Comparison of ENCODE assay signal across 9 mouse cellular contexts in the genomic region with DNA sequence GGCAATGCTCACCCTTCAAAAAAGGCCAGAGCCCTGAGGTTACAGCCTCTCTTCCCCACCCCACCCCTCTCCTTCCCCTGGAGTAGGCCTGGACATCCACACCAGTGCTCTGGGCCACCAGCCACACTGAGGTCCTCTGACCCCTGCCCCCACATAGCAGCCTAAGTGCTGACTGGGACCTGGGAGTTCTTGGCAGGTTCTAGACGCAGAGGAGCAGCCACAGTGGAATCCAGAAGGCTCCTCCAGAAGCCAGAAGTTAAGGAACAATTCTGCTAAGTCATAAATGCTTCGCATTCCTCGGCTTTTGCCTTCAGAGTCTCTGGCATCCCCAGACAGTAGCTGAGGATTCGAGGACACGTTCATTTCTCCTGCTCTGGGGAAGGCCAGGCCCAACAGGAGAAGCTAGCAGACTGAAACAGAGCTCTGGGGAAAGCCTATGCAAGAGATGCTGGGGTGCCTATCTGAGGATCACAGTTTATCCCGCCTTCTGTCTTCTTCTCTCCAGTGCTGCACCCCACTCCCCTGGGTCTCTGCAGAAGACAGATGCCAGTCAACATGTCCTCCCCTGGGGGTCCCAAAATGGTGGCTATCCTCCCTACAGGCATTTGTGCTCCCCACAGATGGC.
DNase-seq lines count a peak whose midpoint lies in the region; ATAC-seq and TF ChIP-seq lines count a peak whose summit lies in the region.
"Had no signal": no experiment of that assay in that cellular context is flagged by ENCODE, and none has a peak within 500 bp of the region (broad histone marks: within the 10 kb centered on the region; RNA-seq: fewer than 3 reads in every experiment).

No protein-coding gene starts in this region.

- no peaks in the 10 kb centered on the region for H3K36me3 ChIP-seq in kidney, adult 2 months (ENCODE audit: control insufficient read depth, insufficient read depth, low read length)
- H3K36me3 ChIP-seq in kidney, embryonic 15.5 days, result no peaks in the 10 kb centered on the region
- peaks cover 3% of the 10 kb centered on the region; the same call in 1 of the 2 replicates for H3K36me3 ChIP-seq in kidney, embryonic 14.5 days (ENCODE audit: control insufficient read depth, insufficient read depth, low read length)
- H3K36me3 ChIP-seq in hindbrain, embryonic 16.5 days (ENCODE audit: control insufficient read depth, insufficient read depth, low read length), result no peaks in the 10 kb centered on the region
- H3K36me3 ChIP-seq: liver, embryonic 15.5 days had no signal

- no peaks in the 10 kb centered on the region for H3K9me3 ChIP-seq in kidney, embryonic 15.5 days (replicated peaks)
- H3K9me3 ChIP-seq in kidney, embryonic 14.5 days (ENCODE audit: control insufficient read depth, low read length), result no peaks in the 10 kb centered on the region
- no peaks in the 10 kb centered on the region for H3K9me3 ChIP-seq in hindbrain, embryonic 16.5 days (ENCODE audit: control insufficient read depth, low read length)
- H3K9me3 ChIP-seq: liver, embryonic 15.5 days had no signal

- no peak for TF ChIP-seq POLR2A in kidney, adult 2 months (IDR thresholded peaks at IDR 0.05; ENCODE audit: low read depth, low read length)

- ATAC-seq in kidney, embryonic 15.5 days (replicated peaks; ENCODE audit: low FRiP score), result no peak
- ATAC-seq in kidney, embryonic 14.5 days (ENCODE audit: low FRiP score, low TSS enrichment), result no peak
- no peak for ATAC-seq in erythroblast, adult 5-6 weeks (replicated peaks; ENCODE audit: low FRiP score, poor library complexity, severe bottlenecking)
- no peak for ATAC-seq in hindbrain, embryonic 16.5 days

- DNase-seq in kidney, adult 2 months, result peak; percentile 52
- DNase-seq in embryo, embryonic 11 days, result peak; percentile 13
- DNase-seq in lung, postnatal 36 days, result peak; percentile 26

- WGBS in kidney, adult 2 months, result 41% methylated on average over 6 of the region's 6 CpGs
- WGBS in kidney, embryonic 15.5 days, result 51% methylated on average over 6 of the region's 6 CpGs
- 47% methylated on average over 6 of the region's 6 CpGs for WGBS in kidney, embryonic 14.5 days
- WGBS in hindbrain, embryonic 16.5 days, result 64% methylated on average over 6 of the region's 6 CpGs

- 0 out of 2 replicates have a peak, but pooled peaks cover 2% of the 10 kb centered on the region for H3K4me1 ChIP-seq in kidney, adult 2 months (ENCODE audit: control insufficient read depth, insufficient read depth, low read length)
- peaks cover 12% of the 10 kb centered on the region; the same call in 1 of the 2 replicates for H3K4me1 ChIP-seq in kidney, embryonic 15.5 days
- 0 out of 2 replicates have a peak, but pooled peaks cover 3% of the 10 kb centered on the region for H3K4me1 ChIP-seq in kidney, embryonic 14.5 days (ENCODE audit: control insufficient read depth, insufficient read depth, low read length)
- no peaks in the 10 kb centered on the region for H3K4me1 ChIP-seq in hindbrain, embryonic 16.5 days (ENCODE audit: control insufficient read depth, insufficient read depth, low read depth, low read length)
- H3K4me1 ChIP-seq: liver, embryonic 15.5 days had no signal

- no peak overlapping the region for H3K27ac ChIP-seq in kidney, adult 2 months (ENCODE audit: insufficient read depth, low read depth, low read length)
- no peak overlapping the region for H3K27ac ChIP-seq in kidney, embryonic 15.5 days
- 0 out of 2 replicates have a peak overlapping the region, but pooled peaks have one; percentile 42 for H3K27ac ChIP-seq in kidney, embryonic 14.5 days (ENCODE audit: low read depth, low read length)
- H3K27ac ChIP-seq in hindbrain, embryonic 16.5 days (ENCODE audit: low read depth, low read length), result no peak overlapping the region
- H3K27ac ChIP-seq: layer of hippocampus, adult 2 months; liver, embryonic 15.5 days had no signal

- TF ChIP-seq CTCF in kidney, adult 2 months (conservative IDR thresholded peaks at IDR 0.05; ENCODE audit: insufficient read depth, insufficient read length, low read depth, low read length), result no peak

- H3K27me3 ChIP-seq in kidney, adult 2 months (replicated peaks; ENCODE audit: control insufficient read depth, insufficient read depth, low read length), result no peaks in the 10 kb centered on the region
- H3K27me3 ChIP-seq in kidney, embryonic 15.5 days, result no peaks in the 10 kb centered on the region
- no peaks in the 10 kb centered on the region for H3K27me3 ChIP-seq in kidney, embryonic 14.5 days (ENCODE audit: control insufficient read depth, insufficient read depth, low read length)
- no peaks in the 10 kb centered on the region for H3K27me3 ChIP-seq in hindbrain, embryonic 16.5 days (replicated peaks; ENCODE audit: control insufficient read depth, insufficient read depth, low read length)
- H3K27me3 ChIP-seq: liver, embryonic 15.5 days had no signal

- no peak overlapping the region for H3K4me2 ChIP-seq in kidney, embryonic 15.5 days
- no peak overlapping the region for H3K4me2 ChIP-seq in kidney, embryonic 14.5 days (replicated peaks; ENCODE audit: low read depth, low read length)
- no peak overlapping the region for H3K4me2 ChIP-seq in hindbrain, embryonic 16.5 days (ENCODE audit: low read length)
- H3K4me2 ChIP-seq: liver, embryonic 15.5 days had no signal

- H3K4me3 ChIP-seq in kidney, adult 2 months (ENCODE audit: insufficient read depth, low read depth, low read length), result no peak overlapping the region
- H3K4me3 ChIP-seq in kidney, embryonic 15.5 days (replicated peaks), result no peak overlapping the region
- no peak overlapping the region for H3K4me3 ChIP-seq in kidney, embryonic 14.5 days (ENCODE audit: low read length)
- H3K4me3 ChIP-seq in hindbrain, embryonic 16.5 days (ENCODE audit: low read length), result no peak overlapping the region
- H3K4me3 ChIP-seq: layer of hippocampus, adult 2 months; liver, embryonic 15.5 days had no signal

- H3K9ac ChIP-seq in kidney, embryonic 15.5 days, result no peak overlapping the region
- H3K9ac ChIP-seq in kidney, embryonic 14.5 days (ENCODE audit: low read depth, low read length), result no peak overlapping the region
- H3K9ac ChIP-seq in hindbrain, embryonic 16.5 days (ENCODE audit: low read depth, low read length), result no peak overlapping the region
- H3K9ac ChIP-seq: liver, embryonic 15.5 days had no signal
